Mouse (Mus musculus) cerebellum, postnatal 14 days (tissue): ENCODE measurements around the gene Kdelc1.
A peak's percentile ranks its signal among the peaks of the same experiment; 100 is the strongest.

Experiments used
- DNase-seq, 2 experiments: peaks; one replicate each; pipeline ENCODE4 v3.0.0; 2021; ENCODE audit warnings: mixed read lengths in 2 of 2

The Kdelc1 gene

DNA sequence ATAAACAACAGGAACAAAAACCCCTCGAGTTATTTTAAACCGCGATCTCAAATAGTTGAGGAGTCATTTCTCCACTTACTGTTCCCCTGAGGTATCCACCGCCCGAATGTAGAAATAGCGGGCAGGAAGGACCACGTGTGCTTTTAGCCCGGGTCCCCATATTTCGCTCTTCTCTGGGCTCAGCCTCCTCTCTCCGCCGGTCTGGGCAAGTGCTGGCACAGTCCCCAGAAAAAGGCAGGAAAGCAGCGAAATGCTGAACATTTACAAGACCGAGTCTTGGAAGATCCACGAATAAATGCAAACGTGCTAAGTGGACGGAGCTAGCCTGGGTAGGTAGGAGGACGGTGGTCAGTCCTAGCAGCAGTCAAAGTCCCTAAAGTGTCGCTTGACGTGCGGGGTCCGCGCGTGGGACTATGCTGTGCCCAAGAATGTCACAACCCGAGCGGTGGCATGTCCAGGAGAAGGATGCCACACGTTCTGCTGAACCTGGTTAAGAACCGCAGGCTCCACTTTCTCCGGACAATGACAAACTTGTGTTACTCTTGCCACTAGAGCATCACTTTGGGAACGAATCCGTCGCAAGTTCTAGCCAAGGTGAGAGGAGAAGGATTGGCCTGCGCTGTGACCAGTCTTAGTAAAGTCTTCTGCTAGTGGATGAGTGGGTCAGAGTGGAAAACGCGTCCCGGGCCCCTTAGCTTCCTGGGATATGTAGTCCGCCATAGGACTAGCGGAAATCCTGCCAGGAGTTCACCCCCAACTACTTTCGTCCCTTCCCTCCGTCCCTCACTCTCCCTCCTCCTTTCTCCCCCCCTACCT lies at the start of gene Kdelc1, which contains the start of gene Bivm:
Gene Kdelc1, minus strand, starts transcription at position 570 of the 816 bp plus-strand sequence.
Gene Bivm, plus strand, starts transcription at position 719 of the 816 bp plus-strand sequence.
- peak; percentile 90 for DNase-seq

DNA sequence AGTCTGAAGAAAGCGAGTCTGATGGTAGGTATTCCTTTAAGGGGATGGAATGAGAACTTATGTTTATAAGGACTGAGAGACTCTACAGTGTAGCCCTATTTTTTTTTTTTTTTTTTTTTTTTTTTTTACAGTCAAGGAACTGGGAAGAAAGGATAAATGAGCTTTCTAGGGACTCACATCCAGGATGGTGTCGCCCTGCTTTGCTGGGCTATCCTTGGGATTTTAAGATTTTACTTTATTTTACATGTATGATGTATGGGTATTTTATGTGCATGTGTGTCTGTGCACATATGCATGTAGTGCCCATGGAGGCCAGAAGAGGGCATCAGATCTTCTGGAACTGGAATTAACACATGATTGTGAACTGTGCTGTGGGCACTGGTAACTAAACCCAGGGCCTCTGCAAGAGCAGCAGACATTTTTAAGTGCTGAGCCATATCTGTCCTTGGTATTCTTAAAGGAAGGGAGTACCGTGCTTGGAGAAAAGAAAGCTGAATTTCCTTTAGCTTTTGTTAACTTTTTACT lies 49.3 kb upstream of the Kdelc1 start:
- peak in 1 of 2 experiments; percentile 13 for DNase-seq

DNA sequence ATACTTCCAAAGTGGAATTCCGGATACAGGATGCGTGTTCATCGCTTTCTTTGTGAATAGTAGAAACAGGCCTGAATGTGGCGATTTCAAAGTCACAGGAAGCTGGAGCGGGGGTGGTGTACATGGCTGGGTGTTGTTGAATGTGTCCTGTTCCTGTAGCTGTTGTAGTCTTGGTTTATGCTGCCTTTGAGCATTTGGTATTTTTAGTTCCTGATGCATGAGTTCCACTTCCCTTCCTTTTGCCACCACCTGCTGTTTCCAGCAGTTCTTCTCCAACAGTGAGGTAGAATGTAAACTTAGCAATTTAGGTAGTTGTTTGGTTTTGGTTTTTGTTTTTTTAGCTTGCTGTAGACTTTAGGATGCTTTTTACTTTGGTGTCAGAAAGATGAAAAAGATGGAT lies 43.8 kb upstream of the Kdelc1 start:
- DNase-seq = no peak

DNA sequence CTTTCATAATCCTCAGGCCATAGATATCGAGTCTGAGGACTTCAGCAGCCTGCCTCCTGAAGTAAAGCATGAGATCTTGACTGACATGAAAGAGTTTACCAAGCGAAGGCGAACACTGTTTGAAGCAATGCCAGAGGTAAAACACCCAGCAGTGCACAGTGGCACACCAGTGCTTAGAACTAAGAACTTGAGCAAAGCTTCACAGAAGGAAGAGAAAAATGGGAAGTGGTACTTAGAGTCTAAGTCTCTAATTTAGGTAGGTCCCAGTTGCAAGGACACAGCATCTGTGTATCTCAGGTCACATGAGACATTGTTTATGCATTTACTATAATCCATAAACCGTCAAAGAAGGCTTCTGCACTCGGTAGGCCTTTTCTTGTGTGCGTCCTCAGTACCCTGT lies 43.2 kb upstream of the Kdelc1 start:
- DNase-seq = no peak

DNA sequence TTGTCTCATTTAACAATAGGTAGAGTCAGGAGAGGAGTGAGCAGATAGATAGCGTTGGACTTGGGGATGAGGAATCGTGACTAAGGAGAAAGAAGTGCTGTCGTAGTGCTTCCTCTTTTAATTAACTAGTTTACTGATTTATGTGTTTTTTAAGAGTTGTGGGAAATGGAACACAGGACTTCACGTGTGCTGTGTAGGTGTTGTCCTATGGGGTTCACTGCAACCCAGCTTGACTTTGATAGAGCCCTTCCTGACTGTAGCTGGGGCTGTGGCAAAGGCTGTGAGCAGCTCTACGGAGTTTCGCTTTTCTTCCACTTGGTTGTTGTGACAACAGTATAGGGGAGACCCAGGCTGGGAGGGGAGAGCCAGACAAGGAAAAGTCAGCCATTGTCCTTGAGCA lies 39.7 kb upstream of the Kdelc1 start:
- DNase-seq = no peak

DNA sequence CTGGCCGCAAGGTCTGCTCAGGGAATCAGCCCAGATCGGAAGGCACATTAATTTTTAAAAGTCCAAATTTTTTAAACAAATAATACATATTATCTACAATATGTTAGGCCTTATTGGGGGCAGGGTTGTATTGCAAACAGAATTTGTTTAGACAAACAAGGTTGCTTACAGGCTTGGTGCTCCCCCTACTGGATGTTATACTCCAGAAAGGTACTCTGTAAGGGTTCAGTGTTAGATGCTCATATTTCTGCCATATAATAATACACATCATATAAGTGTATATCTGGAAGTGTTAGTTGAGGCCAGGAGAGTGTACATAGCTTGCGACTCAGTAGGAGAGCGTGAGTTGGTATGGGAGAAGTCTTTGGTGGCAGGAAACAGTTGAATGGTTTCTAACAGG lies 36.7 kb upstream of the Kdelc1 start:
- DNase-seq = no peak

DNA sequence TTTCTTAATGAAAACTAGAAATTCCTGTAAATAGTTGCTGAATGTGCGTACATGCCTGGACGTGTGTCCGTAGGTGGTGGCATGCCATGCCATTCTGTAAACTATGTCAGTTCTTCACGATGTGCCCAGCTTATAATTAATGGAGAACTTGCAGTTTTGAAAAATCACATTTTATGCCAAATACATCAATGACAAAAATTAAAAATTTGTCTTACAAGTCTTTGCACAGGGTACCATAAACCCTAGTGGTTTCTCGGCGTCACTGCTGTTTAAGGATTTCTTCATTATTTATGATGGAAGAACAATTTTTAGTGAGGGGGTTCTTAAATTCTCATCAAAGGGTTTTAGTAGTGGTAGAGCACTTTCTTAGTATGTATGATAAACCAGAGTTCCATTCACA lies 30.1 kb upstream of the Kdelc1 start:
- DNase-seq = peak in 1 of 2 experiments; percentile 16

DNA sequence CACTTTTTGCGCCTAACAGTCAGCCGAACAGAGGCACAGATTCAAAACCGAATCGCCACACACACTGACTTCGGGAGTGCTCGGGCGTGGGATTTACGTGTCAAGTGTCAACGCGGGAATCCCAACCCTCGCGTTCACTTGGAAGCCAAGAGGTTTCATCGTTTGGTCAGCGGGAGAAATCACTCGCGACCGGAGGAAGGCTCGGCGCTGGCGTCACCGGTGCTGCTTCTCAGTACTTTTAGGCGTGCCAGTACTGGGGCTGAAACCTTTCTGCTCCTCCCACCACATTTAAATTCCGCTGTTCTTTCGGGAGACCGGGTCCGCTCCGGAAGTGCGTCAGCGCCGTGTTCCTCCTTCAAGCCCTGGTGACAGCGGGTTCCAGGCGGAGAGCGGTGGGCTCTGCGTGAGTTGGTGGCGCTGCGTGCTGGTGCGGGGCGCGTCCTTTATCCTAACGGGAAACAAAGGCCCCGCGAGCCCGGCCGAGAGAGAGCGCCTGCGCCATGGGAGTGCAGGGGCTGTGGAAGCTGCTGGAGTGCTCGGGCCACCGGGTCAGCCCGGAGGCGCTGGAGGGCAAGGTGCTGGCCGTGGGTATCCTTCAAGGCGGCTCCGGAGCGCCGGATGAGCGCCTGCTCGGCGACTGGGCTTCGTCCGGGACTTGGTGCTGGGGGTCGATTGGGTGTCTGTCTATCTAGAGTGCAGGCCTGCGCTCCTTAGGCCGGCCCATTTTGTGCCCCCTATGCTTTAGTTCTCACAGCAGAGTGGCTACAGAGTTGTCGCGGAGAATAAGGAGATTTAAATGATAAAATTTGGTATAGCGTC lies 29.2 kb upstream of the Kdelc1 start, which contains the start of gene Ercc5:
Gene Ercc5, plus strand, starts transcription at position 182 of the 819 bp plus-strand sequence.
- peak; percentile 83 to 88 for DNase-seq

DNA sequence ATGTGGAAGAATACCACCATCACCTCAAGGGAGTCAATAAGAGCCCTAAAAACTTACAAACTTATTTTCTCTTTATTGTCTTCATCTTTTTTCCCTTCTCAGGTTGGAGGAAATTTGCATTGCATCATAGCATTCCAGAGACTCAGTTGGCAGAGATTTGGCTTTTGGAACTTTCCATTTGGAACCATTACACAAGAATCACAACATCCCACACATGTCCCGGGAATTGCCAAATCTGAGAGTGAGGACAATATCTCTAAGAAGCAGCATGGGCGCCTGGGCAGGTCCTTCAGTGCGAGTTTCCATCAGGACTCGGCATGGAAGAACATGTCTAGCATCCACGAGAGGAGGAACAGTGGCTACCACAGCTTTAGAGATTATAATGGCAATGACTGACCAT lies 24.1 kb upstream of the Kdelc1 start:
- no peak for DNase-seq

DNA sequence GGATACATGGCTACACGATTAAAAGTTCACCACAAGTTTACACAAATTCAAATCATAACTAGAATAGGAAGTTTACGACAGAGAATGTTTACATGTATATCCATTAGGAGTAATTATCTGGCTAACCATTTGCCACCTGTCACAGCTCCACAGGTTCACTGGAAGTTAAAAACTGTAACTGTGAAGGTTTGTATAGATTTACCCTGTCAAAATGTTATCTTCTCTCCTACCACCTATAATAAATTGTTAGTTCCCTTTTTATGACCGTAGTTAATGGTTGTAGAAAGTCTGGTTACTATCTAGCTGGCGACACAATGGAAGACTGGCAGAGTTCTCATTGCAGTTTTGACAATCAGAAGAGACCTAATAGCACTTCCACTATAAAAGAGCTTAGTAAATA lies 21.6 kb upstream of the Kdelc1 start:
- DNase-seq = no peak

DNA sequence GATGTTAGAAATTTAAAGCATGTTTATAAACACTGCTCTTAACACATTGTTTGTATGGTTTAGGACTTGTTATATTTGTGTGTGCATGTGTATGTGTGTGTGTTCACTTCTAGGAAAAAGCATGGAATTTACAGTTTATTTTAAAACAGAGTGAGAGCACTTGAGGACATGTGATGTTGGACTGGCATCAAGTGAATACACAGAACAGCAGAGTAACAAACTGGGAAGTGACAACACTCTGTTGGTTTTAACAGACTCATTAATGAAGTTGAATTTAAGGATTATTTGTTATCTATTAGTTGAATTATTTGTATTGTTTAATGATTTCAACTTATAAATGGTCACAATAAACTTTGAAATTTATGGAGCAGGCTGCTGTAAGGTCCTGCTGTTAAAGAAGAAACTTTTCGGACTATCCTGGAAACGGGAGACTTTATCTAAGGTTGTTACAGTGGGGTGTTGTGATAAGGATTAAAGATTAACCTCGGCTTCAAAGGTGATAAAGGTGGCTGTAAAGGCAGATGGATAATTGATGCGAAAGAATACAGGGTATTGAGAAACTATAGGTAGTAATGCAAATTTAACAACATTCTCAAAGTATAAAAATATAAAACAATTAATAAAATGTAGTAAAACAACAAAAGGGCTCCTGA lies 11.4 kb upstream of the Kdelc1 start:
- DNase-seq = no peak

DNA sequence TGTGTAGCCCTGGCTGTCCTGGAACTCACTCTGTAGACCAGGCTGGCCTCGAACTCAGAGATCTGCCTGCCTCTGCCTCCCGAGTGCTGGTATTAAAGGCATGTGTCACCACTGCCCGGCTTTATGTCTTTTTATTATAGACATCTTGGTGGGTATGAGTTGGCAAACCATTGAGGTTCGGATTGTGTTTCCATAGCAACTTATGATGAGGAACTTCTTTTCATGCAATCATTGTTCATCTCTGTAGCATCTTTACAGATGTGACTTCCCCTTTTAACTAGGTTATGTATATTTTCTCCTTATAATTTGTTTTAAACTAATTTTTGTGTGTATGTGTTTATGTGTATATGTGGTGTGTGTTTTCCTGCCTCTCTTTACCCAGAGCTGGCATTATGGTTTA lies 7.0 kb upstream of the Kdelc1 start:
- DNase-seq = no peak

DNA sequence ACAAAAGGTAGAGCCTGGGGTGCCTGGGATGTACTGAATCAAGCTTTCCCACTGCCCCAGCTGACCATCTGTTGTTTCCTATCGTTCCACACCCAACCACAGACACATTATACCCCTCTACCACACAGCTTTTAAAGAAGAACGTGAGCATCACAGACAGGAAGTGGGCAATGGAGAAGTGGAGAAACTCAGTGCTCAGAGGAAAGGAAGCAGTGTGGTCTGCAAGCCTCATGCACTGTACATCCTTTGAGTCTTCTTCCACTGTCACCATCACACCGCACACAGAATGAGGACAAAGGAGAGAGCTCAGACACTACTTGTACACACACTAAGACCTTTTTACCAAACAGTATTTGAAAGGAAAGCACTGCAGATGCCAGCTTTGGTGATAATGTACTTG lies 3.6 kb upstream of the Kdelc1 start:
- DNase-seq = no peak

DNA sequence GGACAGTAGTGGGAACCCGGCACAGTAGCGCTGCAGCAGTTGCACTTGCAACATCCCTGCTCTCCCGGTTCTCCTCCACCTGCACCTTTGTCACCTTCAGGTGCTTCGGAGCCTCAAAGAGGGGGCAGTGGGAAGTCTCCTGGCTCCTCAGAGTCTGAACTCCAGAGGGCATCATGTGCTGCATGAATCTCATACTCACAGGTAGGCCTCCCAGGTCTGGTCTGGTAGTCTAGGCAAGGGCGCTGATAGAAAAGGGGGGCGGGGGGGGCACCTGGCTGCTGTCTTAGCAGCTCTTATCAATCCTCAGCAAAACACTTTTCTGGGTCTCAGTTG lies 1.4 kb upstream of the Kdelc1 start:
- DNase-seq = no peak

DNA sequence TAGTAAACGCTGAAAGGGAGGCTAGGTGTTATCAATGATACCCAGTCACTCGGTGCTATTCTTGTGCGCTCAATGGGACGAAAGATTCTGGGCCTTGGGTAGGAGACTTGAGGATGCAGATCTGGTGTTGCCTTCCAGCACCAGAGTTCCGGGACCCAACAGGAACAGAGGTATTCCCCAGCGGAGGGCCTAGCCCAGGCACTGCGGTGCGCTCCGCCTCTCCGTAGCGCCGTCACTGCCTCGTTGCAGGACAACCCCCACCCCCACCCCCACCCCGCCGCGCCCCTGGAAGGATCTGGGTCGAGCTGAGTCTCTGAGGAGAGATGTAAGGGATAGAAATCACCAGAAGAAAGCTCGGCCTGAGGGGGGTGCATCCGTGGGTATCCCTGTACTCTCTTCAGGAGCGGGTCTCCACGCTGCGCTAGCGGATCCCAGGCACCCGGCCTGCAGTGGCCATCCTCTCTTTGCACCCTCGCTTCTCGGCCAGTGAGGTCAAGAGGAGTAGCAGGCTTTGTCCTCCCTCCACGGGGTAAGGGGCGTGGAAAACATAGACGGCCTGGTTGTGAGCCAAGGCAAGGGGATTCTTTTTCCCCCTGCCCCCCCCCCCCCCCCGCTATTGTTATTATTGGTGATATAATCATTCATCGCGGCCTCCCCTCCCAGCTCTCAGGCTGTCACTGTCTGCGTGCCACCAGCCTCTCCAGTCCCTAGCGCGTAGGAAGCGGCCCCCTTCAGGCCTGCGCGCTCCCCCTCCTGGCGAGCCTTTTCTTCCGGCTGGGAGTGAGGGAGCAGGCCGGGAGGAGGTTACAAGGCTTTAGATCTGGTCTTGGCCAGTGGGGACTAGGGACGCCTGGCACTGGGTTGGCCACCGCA lies 829 bp upstream of the Kdelc1 start:
- DNase-seq = peak; percentile 82 to 84

DNA sequence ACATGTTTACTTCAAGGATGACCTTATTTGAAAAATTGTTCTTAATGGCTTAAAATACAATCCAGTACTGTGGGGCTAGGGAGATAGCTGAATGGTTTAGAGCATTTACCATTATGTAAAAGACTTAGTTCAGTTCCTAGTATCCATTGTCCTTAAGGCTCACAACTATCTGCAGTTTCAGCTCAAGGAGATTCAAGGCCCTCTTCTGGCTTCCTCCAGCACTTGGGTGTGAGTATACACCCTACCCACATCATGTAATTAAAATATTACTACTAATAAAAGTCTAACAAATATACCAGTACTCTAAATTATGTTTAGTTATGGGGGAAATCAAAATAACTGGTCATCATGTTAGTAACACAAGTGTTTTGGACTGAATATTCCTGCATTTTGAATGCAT lies 1.0 kb downstream of the Kdelc1 start:
- DNase-seq = no peak

DNA sequence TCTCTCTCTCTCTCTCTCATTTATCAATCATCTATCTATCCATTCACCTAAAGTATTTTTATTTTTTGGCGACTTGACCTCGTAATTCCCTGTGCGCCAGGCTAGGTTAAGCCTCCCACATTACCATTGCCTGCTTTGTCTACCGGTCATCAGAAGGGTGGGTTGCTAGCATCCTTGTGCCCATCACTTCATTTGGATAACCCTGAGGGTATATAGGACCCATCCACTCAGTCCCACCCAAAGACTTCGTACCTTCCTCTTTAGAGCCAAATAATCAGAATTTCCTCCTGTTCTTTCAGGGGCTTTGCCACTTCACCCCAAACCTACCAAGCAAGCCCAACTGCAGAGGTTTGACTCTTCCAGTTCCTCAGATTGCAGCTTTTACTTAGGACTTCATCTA lies 15.7 kb downstream of the Kdelc1 start:
- DNase-seq = no peak

DNA sequence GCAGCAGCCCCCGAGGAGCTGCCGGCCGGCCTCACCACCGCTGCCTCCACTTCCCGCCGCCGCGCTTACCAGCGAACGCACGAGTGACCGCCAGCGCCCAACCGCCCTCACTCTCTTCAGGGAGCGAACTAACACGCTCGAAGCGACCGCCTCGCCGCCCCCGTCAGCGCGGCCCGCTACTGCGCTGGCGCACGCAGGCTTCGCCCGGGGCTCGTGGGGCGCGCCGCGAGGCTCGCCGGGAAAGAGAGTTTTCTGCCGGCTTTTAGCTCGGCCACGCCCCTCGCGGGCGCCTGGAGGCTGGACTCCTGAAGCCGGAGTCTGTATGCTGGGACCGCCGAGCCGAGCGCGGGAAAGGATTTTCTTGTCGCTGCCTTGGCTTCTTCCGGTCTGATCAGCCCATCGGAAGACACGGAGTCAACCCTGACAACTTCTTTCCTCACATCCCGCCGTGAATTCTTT lies 16.3 kb downstream of the Kdelc1 start, which contains the start of gene Tex30:
Gene Tex30, minus strand, starts transcription at position 183 of the 459 bp plus-strand sequence.
- DNase-seq = peak; percentile 93 to 95

DNA sequence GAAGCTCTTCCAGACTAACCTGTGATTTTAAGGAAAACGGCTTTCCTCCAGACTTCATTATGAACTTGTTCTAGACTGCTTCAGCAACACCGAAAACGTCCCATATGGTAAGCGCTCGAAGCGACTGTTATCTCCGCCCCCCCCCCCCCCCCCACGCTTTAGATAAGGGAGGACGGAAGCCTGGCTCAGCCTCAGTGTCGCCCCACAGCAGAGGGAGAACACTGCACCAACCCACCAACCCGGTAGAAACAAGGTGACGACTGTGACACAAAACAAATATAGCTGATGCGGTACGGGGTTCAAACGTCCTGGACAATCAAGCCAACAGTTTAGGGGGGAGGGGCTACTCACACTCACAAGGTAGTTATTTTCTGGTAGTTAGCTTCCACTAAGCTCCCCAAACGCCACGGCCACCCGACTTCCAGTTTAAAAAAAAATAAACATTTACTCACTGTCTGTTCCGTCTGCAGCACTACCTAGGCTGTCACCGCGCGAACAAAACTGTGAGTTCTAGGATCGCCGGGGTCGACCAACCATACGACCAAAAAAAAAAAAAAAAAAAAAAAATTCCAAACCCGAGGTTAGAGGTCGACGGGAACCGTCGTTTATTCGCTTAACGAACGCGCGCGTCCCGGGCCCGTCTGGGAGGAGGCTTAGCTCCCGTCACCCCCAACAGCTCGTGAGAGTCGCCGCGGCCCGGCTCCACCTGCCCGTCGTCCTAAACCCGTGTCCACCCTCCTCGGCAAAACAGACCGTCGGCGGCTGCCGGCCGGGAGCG lies 17.0 kb downstream of the Kdelc1 start:
- DNase-seq = peak; percentile 33 to 50

DNA sequence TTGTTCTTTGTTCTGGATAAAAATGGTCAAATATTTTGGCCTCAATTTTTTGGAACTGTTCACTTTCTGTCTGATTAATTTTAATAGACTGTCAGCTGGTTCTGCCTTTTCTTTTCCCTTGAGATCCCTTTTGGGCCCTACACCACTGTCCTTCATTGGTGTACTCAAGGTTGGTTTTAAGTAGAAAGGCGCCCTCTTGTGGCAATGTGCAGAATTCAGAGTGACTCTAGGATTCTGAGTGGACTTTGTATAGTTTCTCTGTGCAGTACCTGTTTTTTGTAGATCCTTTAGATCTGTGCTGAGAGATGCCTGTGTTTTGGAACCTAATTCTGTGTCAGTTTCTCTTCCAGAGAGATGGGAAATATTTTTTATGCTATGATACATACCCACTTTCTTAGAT lies 54.0 kb downstream of the Kdelc1 start:
- peak; percentile 41 to 56 for DNase-seq

DNA sequence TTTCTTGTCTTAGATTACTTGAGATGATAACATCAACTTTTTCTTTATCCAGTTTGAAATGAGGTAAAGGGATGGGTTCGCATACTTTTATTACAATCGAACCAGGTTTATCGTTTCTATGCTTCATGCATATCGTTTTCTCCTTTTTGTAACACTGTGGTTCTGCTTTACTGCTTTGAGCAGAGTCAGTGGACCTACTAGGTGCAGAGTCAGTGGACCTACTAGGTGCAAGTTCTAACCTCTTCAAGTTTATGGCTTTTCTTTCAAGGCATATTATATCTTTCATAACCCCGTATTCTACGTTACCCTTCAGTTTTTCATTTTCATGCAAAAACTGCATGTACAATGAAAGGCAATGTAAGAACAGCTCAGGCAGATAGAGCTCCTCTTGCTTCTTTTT lies 55.2 kb downstream of the Kdelc1 start:
- DNase-seq = no peak
